Mouse (Mus musculus) embryonic stem cell, embryonic (primary cell): ENCODE measurements around the gene Dohh.

Experiments
- CTCF ChIA-PET, 4 experiments: fragments of 300-600 bp in 2 of 4; fragments of 350-600 bp in 2 of 4; sonication (Branson Sonifier 250); formaldehyde crosslinking; loops; one replicate each; lab custom pipeline; 2022; ENCODE audit warnings: inconsistent platforms in 2 of 4; lab: Charles Lee
- POLR2A ChIA-PET, 4 experiments: fragments of 300-600 bp in 2 of 4; fragments of 350-600 bp in 2 of 4; sonication (Branson Sonifier 250); formaldehyde crosslinking; loops; one replicate each; lab custom pipeline; 2022; ENCODE audit warnings: antibody characterized with exemption in 4 of 4, inconsistent platforms in 1 of 4; lab: Charles Lee

The Dohh gene

GRCm38 (mm10) chr10:81428507-81428870, 44.3 kb downstream of the Dohh start:
- ChIA-PET POLR2A (interaction anchor here in 3 of 4 experiments (1.0 to 6.8 kb wide), 5 partner anchors 10 to 108 kb away, joined by 3 to 75 read pairs (median 18); partner anchors contain the start of genes Cactin (in 1 of the 3) and Fzr1 (in 1 of the 3)), CTCF (interaction anchor here in 1 of 4 experiments (0.9 kb wide), 1 partner anchor 10 kb away, joined by 3 read pairs; no protein-coding TSS in a partner anchor)

DNA sequence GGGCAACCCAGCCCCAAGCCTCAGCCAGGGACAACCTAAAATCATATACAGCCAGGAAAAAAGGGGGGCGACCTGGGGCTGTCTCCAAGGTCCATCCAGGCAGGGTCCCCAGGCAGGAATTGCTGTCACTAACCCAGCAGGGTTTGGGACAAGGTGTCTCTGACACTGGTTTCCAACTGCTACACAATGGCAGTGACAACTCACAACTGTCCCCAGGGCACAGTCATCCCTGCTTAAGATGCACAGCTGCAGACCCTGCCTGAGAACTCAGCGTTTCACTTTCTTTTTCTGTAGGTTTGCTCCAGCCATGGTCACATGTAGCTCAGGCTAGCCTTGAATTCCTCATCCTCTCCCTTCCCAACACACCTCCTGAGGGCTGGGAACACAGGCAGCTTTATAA, 44.9 kb downstream of the Dohh start:
- CTCF ChIA-PET: interaction anchor here (0.6 to 2.1 kb wide), 28 partner anchors 10 to 198 kb away, joined by 3 to 19 read pairs (median 4); partner anchors contain the start of genes Pip5k1c (in 2 of the 4), Atcay (in 1 of the 4), Celf5 (in 1 of the 4) and Dohh (in 1 of the 4)
- POLR2A ChIA-PET: interaction anchor here in 3 of 4 experiments (0.6 to 6.8 kb wide), 56 partner anchors 10 to 589 kb away, joined by 3 to 75 read pairs (median 4); partner anchors contain the start of genes Cactin (in 3 of the 3), Fzr1 (in 3 of the 3), Dohh (in 2 of the 3) and Gadd45b (in 2 of the 3)

- POLR2A ChIA-PET: interaction anchor here in 3 of 4 experiments (0.6 to 6.8 kb wide), 59 partner anchors 10 to 588 kb away, joined by 3 to 75 read pairs (median 4); partner anchors contain the start of genes Cactin (in 3 of the 3), Fzr1 (in 3 of the 3), Dohh (in 2 of the 3) and Gadd45b (in 2 of the 3)
- CTCF ChIA-PET: interaction anchor here (0.5 to 2.1 kb wide), 31 partner anchors 11 to 199 kb away, joined by 3 to 19 read pairs (median 4); partner anchors contain the start of genes Pip5k1c (in 2 of the 4), Atcay (in 1 of the 4), Celf5 (in 1 of the 4) and Dohh (in 1 of the 4)
Observed at GRCm38 (mm10) chr10:81429605-81430061, 45.4 kb downstream of the Dohh start.

DNA sequence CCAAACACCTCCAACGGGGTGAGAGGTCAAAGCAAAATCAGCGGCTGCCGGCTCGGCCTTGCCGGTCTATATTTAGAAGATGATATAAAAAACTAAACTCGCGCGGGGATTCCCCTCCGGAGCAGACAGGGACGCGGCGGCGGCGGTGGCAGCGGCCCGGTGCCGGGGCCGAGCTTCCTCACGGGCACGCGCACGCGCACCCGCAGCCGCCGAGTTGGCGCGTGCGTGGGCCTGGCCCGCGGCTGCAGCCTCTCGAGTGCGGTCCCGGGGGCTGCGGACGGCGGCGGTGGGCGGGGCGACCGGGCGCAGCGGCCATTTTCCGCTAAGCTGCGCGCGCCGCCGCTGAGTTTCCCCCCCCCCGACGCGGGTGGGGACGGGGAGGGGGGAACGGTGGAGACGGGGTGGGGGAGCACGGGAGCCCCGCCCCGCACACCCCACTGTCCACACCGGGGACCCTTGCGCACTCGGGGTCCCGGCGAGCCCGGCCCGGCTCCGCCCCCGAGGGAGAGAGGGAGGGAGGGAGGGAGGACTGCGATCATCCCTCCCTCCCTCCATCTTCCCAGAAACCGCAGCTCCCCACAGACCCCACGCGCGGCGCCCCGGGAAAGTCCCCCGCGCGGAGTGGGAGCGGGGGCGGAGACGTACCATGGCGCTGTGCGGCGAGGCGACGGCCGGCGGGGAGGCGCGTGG, 46.1 kb downstream of the Dohh start:
- POLR2A ChIA-PET: interaction anchor here in 3 of 4 experiments (0.6 to 6.8 kb wide), 38 partner anchors 9 to 501 kb away, joined by 3 to 75 read pairs (median 5); partner anchors contain the start of genes Fzr1 (in 3 of the 3), Cactin (in 2 of the 3), Dohh (in 2 of the 3) and Gadd45b (in 2 of the 3)
- CTCF ChIA-PET: interaction anchor here in 2 of 4 experiments (0.5 to 3.4 kb wide), 18 partner anchors 11 to 189 kb away, joined by 3 to 19 read pairs (median 6); partner anchors contain the start of genes Pip5k1c (in 2 of the 2), Celf5 (in 1 of the 2) and Fzr1 (in 1 of the 2)

DNA sequence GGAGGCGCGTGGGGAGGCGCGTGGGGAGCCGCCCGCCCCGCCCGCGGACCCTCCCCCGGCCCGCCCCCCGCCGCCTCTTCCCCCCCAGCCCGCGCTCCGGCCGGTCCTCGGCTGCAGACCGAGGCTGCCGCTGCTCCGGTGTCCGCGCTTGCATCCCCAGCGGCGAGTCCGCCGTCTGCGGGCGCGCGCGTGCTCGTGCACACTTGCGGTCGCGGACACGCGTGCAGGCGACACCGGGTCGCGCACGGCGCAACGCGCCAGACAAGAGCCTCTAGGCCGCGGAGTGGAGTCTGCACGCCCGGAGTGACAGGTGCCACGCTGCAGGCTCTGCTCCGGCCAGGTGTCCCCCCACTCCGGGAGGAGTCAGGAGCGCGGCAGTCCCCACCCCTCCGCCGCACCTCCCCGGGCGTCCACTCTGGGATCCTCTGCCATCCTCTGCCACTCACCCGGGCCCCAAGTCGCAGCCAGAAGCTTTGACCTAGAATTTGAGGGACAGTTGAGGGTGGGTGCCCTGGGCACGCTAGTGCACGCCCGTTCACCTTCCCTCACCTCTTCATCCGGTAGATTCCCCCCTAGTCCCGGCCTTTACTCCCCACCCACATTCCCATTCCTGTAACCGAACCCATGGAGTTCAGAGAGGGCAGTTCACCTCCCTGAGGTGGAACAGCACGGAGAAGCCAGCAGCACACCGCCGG, 46.8 kb downstream of the Dohh start:
- ChIA-PET POLR2A (interaction anchor here in 3 of 4 experiments (0.8 to 6.8 kb wide), 21 partner anchors 13 to 195 kb away, joined by 3 to 75 read pairs (median 6); partner anchors contain the start of genes Fzr1 (in 2 of the 3), Cactin (in 1 of the 3), Dohh (in 1 of the 3) and Gm48551 (in 1 of the 3)), CTCF (interaction anchor here in 2 of 4 experiments (0.9 to 3.5 kb wide), 8 partner anchors 9 to 190 kb away, joined by 3 to 19 read pairs (median 6); partner anchors contain the start of gene Pip5k1c (in 1 of the 2))

GRCm38 (mm10) chr10:81431526-81432168, 47.4 kb downstream of the Dohh start:
- ChIA-PET CTCF (interaction anchor here in 3 of 4 experiments (0.6 to 3.5 kb wide), 9 partner anchors 9 to 1613 kb away, joined by 3 to 19 read pairs (median 4); partner anchors contain the start of genes Celf5 (in 1 of the 3), Pip5k1c (in 1 of the 3) and Smim24 (in 1 of the 3)), POLR2A (interaction anchor here in 3 of 4 experiments (0.7 to 6.8 kb wide), 20 partner anchors 9 to 1254 kb away, joined by 3 to 75 read pairs (median 4); partner anchors contain the start of genes Dohh (in 1 of the 3), Gm48551 (in 1 of the 3), Ncln (in 1 of the 3) and Pip5k1c (in 1 of the 3))

GRCm38 (mm10) chr10:81432169-81432867, 48.1 kb downstream of the Dohh start:
- CTCF ChIA-PET: interaction anchor here in 3 of 4 experiments (0.7 to 3.5 kb wide), 19 partner anchors 9 to 1613 kb away, joined by 3 to 19 read pairs (median 4); partner anchors contain the start of genes Celf5 (in 1 of the 3), Hmg20b (in 1 of the 3) and Pip5k1c (in 1 of the 3)
- POLR2A ChIA-PET: interaction anchor here in 3 of 4 experiments (0.7 to 6.8 kb wide), 26 partner anchors 9 to 1255 kb away, joined by 3 to 75 read pairs (median 5); partner anchors contain the start of genes Fzr1 (in 2 of the 3), Dohh (in 1 of the 3), Eef2 (in 1 of the 3) and Gm48551 (in 1 of the 3)

- CTCF ChIA-PET: interaction anchor here in 3 of 4 experiments (0.6 to 3.5 kb wide), 21 partner anchors 9 to 588 kb away, joined by 3 to 19 read pairs (median 4); partner anchors contain the start of genes Celf5 (in 1 of the 3), Hmg20b (in 1 of the 3) and Pip5k1c (in 1 of the 3)
- POLR2A ChIA-PET: interaction anchor here (0.9 to 6.8 kb wide), 31 partner anchors 10 to 257 kb away, joined by 3 to 75 read pairs (median 5); partner anchors contain the start of genes Fzr1 (in 2 of the 4), Dohh (in 1 of the 4), Eef2 (in 1 of the 4) and Gm48551 (in 1 of the 4)
Observed at GRCm38 (mm10) chr10:81432868-81433262, 48.6 kb downstream of the Dohh start.

DNA sequence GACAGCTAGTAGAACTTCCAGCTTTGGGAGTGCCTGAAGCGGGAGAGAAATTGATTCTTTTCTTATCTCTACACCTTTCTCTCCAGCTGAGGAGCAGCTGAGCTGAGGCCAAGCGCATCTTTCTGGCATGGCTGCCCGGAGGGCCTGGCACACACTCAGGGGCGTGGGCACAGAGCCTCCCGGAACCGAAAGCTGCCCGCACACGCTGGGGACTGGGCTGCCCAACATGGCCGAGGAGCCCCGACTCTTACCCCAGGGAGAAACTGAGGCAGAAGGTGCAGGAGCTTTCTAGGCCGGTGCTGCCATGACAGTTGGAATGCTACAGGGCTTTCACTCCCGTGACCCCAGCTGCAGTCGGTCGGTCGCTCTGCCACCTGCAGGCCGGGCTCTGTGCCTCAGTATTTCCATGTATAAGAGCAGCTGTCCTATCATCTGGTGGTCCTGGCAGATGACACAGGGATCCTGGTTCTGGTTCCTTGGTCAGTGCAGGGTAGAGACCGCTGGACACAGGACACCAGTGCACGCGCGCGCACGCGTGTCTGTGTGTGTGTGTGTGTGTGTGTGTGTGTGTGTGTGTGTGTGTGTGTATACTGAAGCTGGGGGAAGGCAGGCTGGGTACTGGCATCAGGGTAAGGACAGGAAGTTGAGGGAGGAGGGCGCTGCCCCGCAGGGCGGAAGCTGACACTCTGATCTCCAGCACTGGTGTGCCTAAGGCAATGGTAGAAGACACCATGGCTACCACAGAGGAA, 49.5 kb downstream of the Dohh start:
- POLR2A ChIA-PET: interaction anchor here (0.7 to 6.8 kb wide), 34 partner anchors 11 to 396 kb away, joined by 3 to 75 read pairs (median 4); partner anchors contain the start of genes Fzr1 (in 2 of the 4), Celf5 (in 1 of the 4), Dohh (in 1 of the 4) and Eef2 (in 1 of the 4)
- CTCF ChIA-PET: interaction anchor here in 3 of 4 experiments (0.6 to 3.5 kb wide), 24 partner anchors 10 to 589 kb away, joined by 3 to 19 read pairs (median 4); partner anchors contain the start of genes Celf5 (in 1 of the 3), Pip5k1c (in 1 of the 3) and Smim24 (in 1 of the 3)

DNA sequence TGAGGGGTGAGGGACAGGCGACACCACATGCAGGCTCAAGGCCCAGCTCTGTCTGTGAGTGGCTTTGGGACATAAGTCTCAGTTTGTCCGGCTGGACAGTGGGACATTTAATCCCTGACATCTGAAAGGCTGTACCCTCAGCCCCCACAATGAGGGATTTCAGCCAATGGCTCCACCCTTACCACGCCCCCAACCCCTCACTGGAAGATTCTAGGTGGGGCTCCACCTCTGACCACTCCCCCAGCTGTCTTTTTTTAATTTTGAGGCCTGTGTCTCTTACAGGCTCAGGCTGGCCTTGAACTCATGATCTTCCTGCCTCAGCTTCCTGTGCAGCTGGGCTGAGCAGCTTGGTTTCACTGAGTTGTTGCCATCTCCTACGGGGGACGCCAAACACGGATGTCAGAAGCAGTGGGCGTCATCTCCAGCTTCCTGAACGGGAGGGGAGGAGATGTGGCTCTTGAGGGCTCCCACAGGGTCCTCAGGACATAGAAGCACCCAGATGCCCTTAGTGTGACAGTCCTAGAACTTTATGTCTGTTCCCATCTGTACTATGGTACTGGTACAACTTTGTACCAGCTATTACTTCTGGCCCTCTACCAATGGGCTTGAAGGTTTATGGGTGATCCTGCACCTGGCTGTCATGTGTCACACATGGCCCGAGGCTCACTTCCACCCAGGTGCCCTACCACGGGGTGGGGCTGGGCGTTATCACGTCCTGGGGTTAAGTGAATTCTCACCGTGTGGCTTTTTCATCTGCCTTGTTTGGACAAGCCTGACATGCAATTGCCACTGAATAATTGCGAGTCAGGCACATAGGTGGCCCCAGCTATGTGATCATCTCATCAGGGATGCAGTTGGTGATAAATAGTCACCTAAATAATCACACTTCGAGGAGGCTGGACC, 50.4 kb downstream of the Dohh start:
- ChIA-PET CTCF (interaction anchor here in 3 of 4 experiments (0.7 to 3.5 kb wide), 14 partner anchors 11 to 117 kb away, joined by 3 to 19 read pairs (median 6); partner anchors contain the start of gene Smim24 (in 1 of the 3)), POLR2A (interaction anchor here in 3 of 4 experiments (0.6 to 6.8 kb wide), 20 partner anchors 17 to 397 kb away, joined by 3 to 75 read pairs (median 4); partner anchors contain the start of genes Celf5 (in 1 of the 3), Fzr1 (in 1 of the 3), Ncln (in 1 of the 3) and Pip5k1c (in 1 of the 3))

GRCm38 (mm10) chr10:81435436-81435835, 51.2 kb downstream of the Dohh start:
- POLR2A ChIA-PET: interaction anchor here in 2 of 4 experiments (0.7 to 3.8 kb wide), 6 partner anchors 16 to 65 kb away, joined by 3 to 20 read pairs (median 6); partner anchors contain the start of gene Fzr1 (in 1 of the 2)
- CTCF ChIA-PET: interaction anchor here in 1 of 4 experiments (1.2 to 3.3 kb wide), 3 partner anchors 12 to 29 kb away, joined by 3 to 17 read pairs (median 4); no protein-coding TSS in a partner anchor
